Mouse (Mus musculus) c-Kit-positive CD71-positive TER-119-negative erythroid progenitor cells, embryonic 14.5 days (primary cell): ENCODE measurements around the gene Mybph.

Experiments
- DNase-seq: peaks from one replicate; pipeline ENCODE4 v3.0.0-alpha.2; 2013; ENCODE audit warnings: low read depth

Gene Mybph

GRCm38 (mm10) chr1:134188217-134188616, 5.0 kb upstream of the Mybph start:
- DNase-seq = no peak

- DNase-seq = no peak
These were observed 4.1 kb upstream of the Mybph start for GRCm38 (mm10) chr1:134188989-134189729.

- no peak for DNase-seq
These were observed 2.1 kb upstream of the Mybph start for GRCm38 (mm10) chr1:134191192-134191591.

GRCm38 (mm10) chr1:134192024-134192423, 1.2 kb upstream of the Mybph start:
- no peak for DNase-seq

GRCm38 (mm10) chr1:134193674-134194197, 488 bp downstream of the Mybph start:
- no peak for DNase-seq

- no peak for DNase-seq
These were observed 1.2 kb downstream of the Mybph start for GRCm38 (mm10) chr1:134194298-134195022.

GRCm38 (mm10) chr1:134195117-134195516, 1.9 kb downstream of the Mybph start:
- DNase-seq = no peak

- no peak for DNase-seq
These were observed 2.3 kb downstream of the Mybph start for GRCm38 (mm10) chr1:134195571-134195970.

GRCm38 (mm10) chr1:134195979-134196378, 2.7 kb downstream of the Mybph start:
- DNase-seq = no peak

GRCm38 (mm10) chr1:134196386-134196785, 3.1 kb downstream of the Mybph start:
- DNase-seq = peak; percentile 34

GRCm38 (mm10) chr1:134197325-134197982, 4.2 kb downstream of the Mybph start:
- DNase-seq = no peak

- no peak for DNase-seq
These were observed 5.1 kb downstream of the Mybph start for GRCm38 (mm10) chr1:134198197-134198995.

GRCm38 (mm10) chr1:134200481-134200880, 7.2 kb downstream of the Mybph start:
- no peak for DNase-seq

- no peak for DNase-seq
These were observed 7.9 kb downstream of the Mybph start for GRCm38 (mm10) chr1:134200998-134201686.

GRCm38 (mm10) chr1:134201751-134202420, 8.6 kb downstream of the Mybph start:
- no peak for DNase-seq

GRCm38 (mm10) chr1:134204230-134204629, 11.0 kb downstream of the Mybph start:
- no peak for DNase-seq

- DNase-seq = no peak
These were observed 12.2 kb downstream of the Mybph start for GRCm38 (mm10) chr1:134205296-134206018.

GRCm38 (mm10) chr1:134206085-134206484, 12.8 kb downstream of the Mybph start:
- no peak for DNase-seq

GRCm38 (mm10) chr1:134210179-134210755, 17.0 kb downstream of the Mybph start:
- DNase-seq = no peak

- DNase-seq = no peak
These were observed 17.8 kb downstream of the Mybph start for GRCm38 (mm10) chr1:134211043-134211442.
